Mouse (Mus musculus) liver, embryonic 15.5 days (tissue): ENCODE data around the gene Gria2. TPM values are rescaled to one million over a fixed set of nuclear protein-coding genes. Genes with fewer than 3 reads are reported as not detected.
A peak's percentile ranks its signal among the peaks of the same experiment; 100 is the strongest.

Source experiments
- ATAC-seq: fragments of 200-750 bp; cut with Nextera tagmentation; 2 replicates; pipeline ENCODE4 v1.8.0; 2017; ENCODE audit warnings: moderate number of reproducible peaks, mild to moderate bottlenecking, moderate library complexity; ENCODE audit not compliant: insufficient read depth
- H3K27ac ChIP-seq: fragments of 300-500 bp; sonication (generic); replicated peaks from 2 replicates; pipeline ENCODE4 v1.5.1; 2015; ENCODE audit warnings: mild to moderate bottlenecking, inconsistent platforms
- H3K27me3 ChIP-seq: fragments of 300-500 bp; sonication (generic); 2 replicates; pipeline ENCODE4 v1.6.1; 2015; ENCODE audit warnings: mild to moderate bottlenecking, inconsistent platforms
- H3K36me3 ChIP-seq: fragments of 300-500 bp; sonication (generic); replicated peaks from 2 replicates; pipeline ENCODE4 v1.6.1; 2015; ENCODE audit warnings: moderate library complexity, mild to moderate bottlenecking, inconsistent platforms
- H3K4me1 ChIP-seq: fragments of 300-500 bp; sonication (generic); replicated peaks from 2 replicates; pipeline ENCODE4 v1.6.1; 2015; ENCODE audit warnings: inconsistent platforms
- H3K4me2 ChIP-seq: fragments of 300-500 bp; sonication (generic); 2 replicates; pipeline ENCODE4 v1.6.1; 2015; ENCODE audit warnings: moderate library complexity, mild to moderate bottlenecking, inconsistent platforms
- H3K4me3 ChIP-seq: fragments of 300-500 bp; sonication (generic); replicated peaks from 2 replicates; pipeline ENCODE4 v1.5.1; 2015; ENCODE audit warnings: mild to moderate bottlenecking, inconsistent platforms
- H3K9ac ChIP-seq: fragments of 300-500 bp; sonication (generic); 2 replicates; pipeline ENCODE4 v1.6.1; 2015; ENCODE audit warnings: moderate library complexity, mild to moderate bottlenecking, inconsistent platforms
- H3K9me3 ChIP-seq: fragments of 300-500 bp; sonication (generic); replicated peaks from 2 replicates; pipeline ENCODE4 v1.6.1; 2016; ENCODE audit warnings: inconsistent platforms
- WGBS: fragments of 180-500 bp; shearing (Covaris S2); methylation state at CpG from one replicate; pipeline ENCODE4 v1.1.7; 2015; ENCODE audit warnings: mixed read lengths; ENCODE audit not compliant: insufficient replicate concordance; 5-methylcytosine and 5-hydroxymethylcytosine counted together
- polyA plus RNA-seq: library from polyadenylated mRNA; unstranded; fragments of >200 nt; fragmentation: Nextera tagmentation; extraction: Ambion mirVana; gene quantifications from 2 replicates; pipeline ENCODE4 v1.2.1, GENCODE M21; 2015

Gene Gria2
- polyA plus RNA-seq, 1 experiment from 2014 or later = 0.20 TPM

DNA sequence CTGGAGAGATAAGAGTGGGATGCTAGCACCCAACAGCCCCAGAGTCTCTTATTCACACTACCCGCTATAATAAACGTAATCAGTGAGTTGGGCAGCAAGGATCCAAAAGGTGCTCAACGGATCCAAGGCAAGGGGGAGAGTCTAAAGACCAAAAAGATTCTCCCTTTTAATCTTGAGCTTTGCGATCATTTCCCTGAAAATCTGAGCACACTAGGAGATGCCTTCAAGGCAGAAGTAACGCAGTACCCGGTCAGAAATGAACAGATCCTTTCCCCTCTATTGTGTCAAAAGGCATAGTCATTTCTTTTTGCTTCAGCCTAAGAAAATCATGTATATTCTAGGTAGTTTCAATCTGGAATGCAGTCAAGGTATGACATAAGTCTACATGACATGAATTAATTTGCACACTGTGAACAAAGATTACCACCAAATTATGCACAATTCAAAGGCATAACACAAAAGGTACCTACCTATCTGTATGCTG, 766 bp downstream of the Gria2 start:
- no peak for ATAC-seq
- 21% methylated on average over 6 of the region's 6 CpGs for WGBS
- H3K4me2 ChIP-seq = no peak overlapping the region

DNA sequence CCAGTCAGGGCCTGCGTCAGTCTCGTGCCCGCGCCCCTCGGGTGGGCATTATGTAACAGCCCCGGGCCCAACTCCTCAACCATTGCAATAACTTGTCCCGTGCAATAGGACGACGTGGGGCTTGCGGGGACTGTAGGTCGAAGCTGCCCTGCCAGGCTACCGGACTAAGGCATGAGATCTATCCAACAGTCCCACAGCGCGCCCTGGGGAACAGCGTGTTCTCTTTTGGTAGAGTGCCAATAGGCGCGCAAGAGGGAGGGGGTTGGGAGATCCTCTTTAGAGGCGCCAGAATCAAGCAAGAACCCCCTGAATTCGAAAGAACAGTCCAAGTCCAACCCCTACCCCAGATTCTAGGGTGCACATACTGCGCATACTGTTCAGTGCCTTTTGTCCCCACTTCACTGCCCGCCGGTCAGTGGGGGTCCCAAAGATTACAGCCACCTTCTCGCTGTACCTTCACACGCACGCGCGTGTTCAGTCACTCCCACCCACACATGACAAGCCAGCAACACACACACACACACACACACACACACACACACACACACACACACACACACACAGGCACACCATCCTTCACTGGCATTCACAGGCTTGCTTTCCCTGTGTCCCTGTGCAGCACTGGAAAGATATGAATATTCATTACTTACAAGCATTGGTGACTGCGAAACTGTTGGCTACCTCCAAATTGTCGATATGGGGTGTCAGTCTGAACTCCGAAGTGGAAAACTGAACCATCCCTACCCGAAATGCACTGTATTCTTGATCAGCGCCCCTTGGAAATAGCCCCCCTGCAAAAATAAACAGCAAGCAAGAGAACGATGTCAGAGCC, 1.4 kb downstream of the Gria2 start:
- no peaks in the 10 kb centered on the region for H3K9me3 ChIP-seq
- H3K27ac ChIP-seq = no peak overlapping the region
- H3K9ac ChIP-seq = no peak overlapping the region
- H3K4me1 ChIP-seq = no peaks in the 10 kb centered on the region
- H3K4me3 ChIP-seq = no peak overlapping the region
- H3K27me3 ChIP-seq = peaks cover 29% of the 10 kb centered on the region
- ATAC-seq = no peak
- peak overlapping the region; percentile 7; the same call in 1 of the 2 replicates for H3K4me2 ChIP-seq
- no peaks in the 10 kb centered on the region for H3K36me3 ChIP-seq
- WGBS = 10% methylated on average over 33 of the region's 33 CpGs

More for the DNA sequence above, 766 bp downstream of the Gria2 start:
- no peaks in the 10 kb centered on the region for H3K9me3 ChIP-seq
- peaks cover 29% of the 10 kb centered on the region for H3K27me3 ChIP-seq
- no peak overlapping the region for H3K4me3 ChIP-seq
- H3K4me1 ChIP-seq = no peaks in the 10 kb centered on the region
- H3K36me3 ChIP-seq = no peaks in the 10 kb centered on the region
- no peak overlapping the region for H3K27ac ChIP-seq
- H3K9ac ChIP-seq = no peak overlapping the region

DNA sequence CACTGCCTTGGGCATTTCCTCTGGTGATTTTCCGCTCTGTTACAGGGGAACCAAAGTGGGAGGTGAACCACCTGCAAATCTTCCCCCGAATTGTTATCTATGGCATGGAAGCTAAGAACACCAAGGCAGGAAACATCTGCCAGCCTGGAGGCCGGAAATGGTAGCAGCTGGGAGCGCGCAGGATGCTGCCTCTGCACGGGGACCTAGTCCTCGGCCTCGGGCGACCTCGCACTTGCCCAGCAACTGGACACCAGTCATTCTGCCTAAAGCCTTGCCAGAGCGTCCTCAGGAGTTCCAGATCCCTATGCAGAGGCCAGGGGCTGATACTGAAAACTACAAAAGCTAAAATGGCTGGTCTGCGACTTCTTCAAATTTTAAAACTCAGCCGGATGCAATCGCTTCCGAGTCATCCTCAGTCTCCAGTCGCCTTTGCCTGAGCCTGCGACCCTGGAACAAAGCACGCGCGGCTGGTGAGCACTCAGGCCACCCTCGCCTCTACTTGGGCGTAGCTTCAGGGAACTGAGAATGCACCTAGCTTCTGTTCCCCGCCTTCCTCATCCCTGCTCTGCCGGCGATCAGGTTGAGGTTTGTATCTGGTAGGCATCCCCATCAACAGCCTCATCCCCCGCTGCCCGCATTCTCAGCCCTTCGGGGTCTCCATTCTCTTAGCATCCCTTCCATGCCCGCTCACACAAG, 2.2 kb downstream of the Gria2 start:
- H3K4me3 ChIP-seq = no peak overlapping the region
- ATAC-seq = no peak

DNA sequence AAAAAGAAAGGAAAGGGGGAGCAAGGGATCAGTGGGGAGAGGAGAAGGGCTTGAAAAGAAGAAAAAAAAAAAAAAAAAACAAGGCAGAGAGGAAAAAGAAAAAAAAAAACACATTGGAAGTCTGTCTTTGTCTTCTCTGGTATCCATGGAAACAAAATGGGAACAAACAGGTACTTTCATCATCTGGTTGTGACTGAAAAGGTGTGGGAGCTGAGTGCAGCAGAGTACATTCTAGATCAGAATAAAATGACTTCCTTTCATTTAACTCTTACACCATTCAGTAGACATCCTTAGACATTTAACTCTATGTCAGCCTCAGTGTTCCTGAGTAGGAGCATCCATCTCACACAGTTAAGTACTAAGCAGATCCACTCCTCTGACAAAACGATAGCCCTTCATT, 4.7 kb downstream of the Gria2 start:
- Histone ChIP-seq H3K4me1 (no peaks in the 10 kb centered on the region), H3K9me3 (no peaks in the 10 kb centered on the region), H3K27me3 (peaks cover 28% of the 10 kb centered on the region), H3K9ac (no peak overlapping the region), H3K36me3 (no peaks in the 10 kb centered on the region), H3K4me2 (no peak overlapping the region), H3K4me3 (no peak overlapping the region), H3K27ac (no peak overlapping the region)
- WGBS = 57% methylated on average over 1 of the region's 1 CpGs
- ATAC-seq = no peak

More for the DNA sequence above, 2.2 kb downstream of the Gria2 start:
- no peaks in the 10 kb centered on the region for H3K36me3 ChIP-seq
- WGBS = 3% methylated on average over 29 of the region's 29 CpGs
- no peak overlapping the region for H3K27ac ChIP-seq
- H3K4me1 ChIP-seq = no peaks in the 10 kb centered on the region
- peak overlapping the region; percentile 7 for H3K4me2 ChIP-seq
- no peaks in the 10 kb centered on the region for H3K9me3 ChIP-seq
- H3K9ac ChIP-seq = no peak overlapping the region
- peaks cover 29% of the 10 kb centered on the region for H3K27me3 ChIP-seq

DNA sequence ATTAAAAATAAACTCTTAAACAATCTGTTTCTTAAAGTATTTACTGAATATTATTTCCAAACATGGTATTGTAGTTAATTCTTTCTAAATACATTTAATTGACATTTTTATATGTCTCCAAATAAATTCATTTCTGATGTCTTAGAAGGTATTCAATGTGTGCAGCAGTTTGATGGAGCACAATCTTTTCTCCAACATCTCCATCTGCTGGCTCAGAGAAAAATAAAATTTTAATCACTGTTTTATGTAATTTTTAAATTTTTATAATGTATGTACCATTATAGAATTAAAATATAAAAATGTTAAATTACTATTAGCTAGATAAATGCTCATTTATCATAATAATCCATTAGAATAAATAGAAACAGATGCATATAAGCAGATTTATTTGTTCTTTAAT, 5.9 kb downstream of the Gria2 start:
- H3K27me3 ChIP-seq = peaks cover 17% of the 10 kb centered on the region
- no peak overlapping the region for H3K4me2 ChIP-seq
- ATAC-seq = no peak
- no peak overlapping the region for H3K4me3 ChIP-seq
- no peak overlapping the region for H3K9ac ChIP-seq
- H3K36me3 ChIP-seq = no peaks in the 10 kb centered on the region
- no peaks in the 10 kb centered on the region for H3K4me1 ChIP-seq
- no peaks in the 10 kb centered on the region for H3K9me3 ChIP-seq
- H3K27ac ChIP-seq = no peak overlapping the region

DNA sequence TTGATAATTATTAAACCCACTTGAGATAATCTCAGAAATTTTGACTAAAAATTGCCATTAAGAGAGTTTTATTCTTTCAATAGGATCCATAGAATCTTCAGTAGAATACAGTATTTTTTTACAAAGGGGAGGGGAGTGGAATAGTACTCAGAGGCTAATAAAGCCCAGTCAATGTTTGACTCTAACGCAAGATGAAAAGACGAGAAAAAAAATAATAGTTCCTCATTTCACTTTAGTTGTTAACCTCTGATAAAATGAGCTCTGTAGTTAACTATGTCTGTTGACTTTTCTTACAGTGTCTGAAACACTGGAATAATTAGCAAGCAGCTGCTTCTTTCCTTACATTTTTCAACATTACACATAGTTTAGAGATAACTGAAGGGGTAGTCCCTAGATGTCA, 7.4 kb downstream of the Gria2 start:
- Histone ChIP-seq H3K9ac (no peak overlapping the region), H3K4me1 (no peaks in the 10 kb centered on the region), H3K27me3 (peaks cover 2% of the 10 kb centered on the region), H3K9me3 (no peaks in the 10 kb centered on the region), H3K27ac (no peak overlapping the region), H3K36me3 (no peaks in the 10 kb centered on the region), H3K4me2 (no peak overlapping the region), H3K4me3 (no peak overlapping the region)
- 52% methylated on average over 2 of the region's 2 CpGs for WGBS
- no peak for ATAC-seq

DNA sequence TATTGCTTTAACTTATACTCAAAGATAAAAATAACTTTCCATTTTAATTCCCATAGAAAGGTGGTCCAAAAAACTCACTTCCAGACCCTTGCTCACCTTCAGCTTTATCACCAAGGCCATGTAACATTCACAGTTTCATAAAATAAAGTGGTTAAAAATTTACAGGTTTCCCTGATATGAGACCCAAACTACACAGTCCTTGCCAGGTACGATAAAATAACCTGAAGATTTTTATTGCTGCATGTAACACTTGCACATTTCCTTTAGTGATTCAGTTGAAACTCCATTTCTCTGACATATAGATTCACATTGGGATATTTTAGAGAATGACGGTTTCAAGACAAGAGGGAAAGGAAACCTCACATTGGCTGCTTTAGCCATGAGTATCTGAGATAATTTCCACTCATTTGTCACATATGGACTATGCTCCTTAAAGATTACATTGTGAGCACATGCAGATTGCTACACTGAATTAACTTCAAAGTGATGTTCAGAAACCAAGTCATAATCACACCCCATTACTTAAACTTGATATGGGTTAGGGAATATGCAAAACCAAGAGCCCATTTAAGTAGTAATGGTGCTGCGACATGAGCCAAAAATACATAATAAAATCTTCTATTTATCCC, 15.4 kb downstream of the Gria2 start:
- Histone ChIP-seq H3K27ac (no peak overlapping the region), H3K4me3 (no peak overlapping the region), H3K9me3 (no peaks in the 10 kb centered on the region), H3K4me2 (no peak overlapping the region), H3K4me1 (no peaks in the 10 kb centered on the region), H3K27me3 (no peaks in the 10 kb centered on the region), H3K9ac (no peak overlapping the region), H3K36me3 (no peaks in the 10 kb centered on the region)
- no peak for ATAC-seq
- 59% methylated on average over 3 of the region's 3 CpGs for WGBS

DNA sequence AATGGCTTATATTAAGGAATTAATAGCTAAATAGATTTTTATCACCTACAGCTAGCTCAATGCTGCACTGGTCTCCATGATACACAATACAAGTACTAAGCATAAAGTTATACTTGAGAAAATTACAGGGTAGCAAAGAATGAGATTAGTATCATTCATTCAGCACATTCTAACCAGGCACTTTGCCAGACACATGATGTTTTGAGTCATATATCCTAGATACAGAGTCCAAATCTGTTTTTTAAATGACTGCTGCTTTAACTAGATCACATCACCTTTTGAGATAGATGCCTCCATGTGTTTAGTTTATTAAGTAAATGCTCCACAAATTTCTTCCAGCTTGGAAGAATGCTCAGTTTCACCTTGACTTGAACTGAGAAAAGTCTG, 21.5 kb downstream of the Gria2 start:
- Histone ChIP-seq H3K4me1 (no peaks in the 10 kb centered on the region), H3K36me3 (no peaks in the 10 kb centered on the region), H3K27ac (no peak overlapping the region), H3K4me2 (no peak overlapping the region), H3K9me3 (no peaks in the 10 kb centered on the region), H3K4me3 (no peak overlapping the region), H3K27me3 (no peaks in the 10 kb centered on the region), H3K9ac (no peak overlapping the region)
- no peak for ATAC-seq

DNA sequence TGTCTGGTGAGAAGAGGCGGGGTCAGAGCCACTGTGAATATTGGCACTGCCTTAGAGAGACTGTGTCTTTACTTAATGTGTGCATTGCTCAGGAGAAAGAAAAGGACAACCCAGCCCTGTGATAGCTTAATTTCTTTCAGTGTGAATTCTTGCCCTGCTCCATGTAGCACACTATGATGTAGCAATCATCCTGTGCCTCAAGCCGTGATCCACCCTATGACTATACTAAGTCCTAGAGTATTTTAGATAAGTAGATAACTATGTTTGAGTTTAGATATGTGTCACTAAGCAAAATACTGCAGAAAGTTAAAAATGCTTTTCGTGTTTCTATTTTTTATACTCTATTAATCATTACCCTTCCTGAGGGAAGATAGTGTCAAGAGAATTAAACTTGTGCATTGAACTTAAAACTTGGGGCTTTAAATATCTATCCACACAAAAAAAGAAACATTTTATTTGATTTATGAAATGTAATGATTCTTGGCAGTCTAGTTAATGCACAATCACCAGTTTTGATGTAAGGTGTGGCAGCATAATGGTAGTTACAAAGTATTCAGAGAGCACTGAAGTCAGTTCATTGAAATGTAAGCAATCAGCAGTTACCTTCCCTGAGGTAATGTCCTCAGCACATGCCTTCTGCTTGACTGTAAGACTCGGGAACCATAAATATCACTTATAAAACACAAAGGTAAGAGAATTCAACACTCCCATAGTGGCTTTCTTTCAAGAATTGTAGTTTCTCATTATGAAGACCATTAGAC, 22.1 kb downstream of the Gria2 start:
- no peaks in the 10 kb centered on the region for H3K27me3 ChIP-seq
- H3K9ac ChIP-seq = no peak overlapping the region
- no peak overlapping the region for H3K4me2 ChIP-seq
- H3K27ac ChIP-seq = no peak overlapping the region
- ATAC-seq = no peak
- H3K9me3 ChIP-seq = no peaks in the 10 kb centered on the region
- 54% methylated on average over 4 of the region's 4 CpGs for WGBS
- no peak overlapping the region for H3K4me3 ChIP-seq
- H3K4me1 ChIP-seq = no peaks in the 10 kb centered on the region
- H3K36me3 ChIP-seq = no peaks in the 10 kb centered on the region

DNA sequence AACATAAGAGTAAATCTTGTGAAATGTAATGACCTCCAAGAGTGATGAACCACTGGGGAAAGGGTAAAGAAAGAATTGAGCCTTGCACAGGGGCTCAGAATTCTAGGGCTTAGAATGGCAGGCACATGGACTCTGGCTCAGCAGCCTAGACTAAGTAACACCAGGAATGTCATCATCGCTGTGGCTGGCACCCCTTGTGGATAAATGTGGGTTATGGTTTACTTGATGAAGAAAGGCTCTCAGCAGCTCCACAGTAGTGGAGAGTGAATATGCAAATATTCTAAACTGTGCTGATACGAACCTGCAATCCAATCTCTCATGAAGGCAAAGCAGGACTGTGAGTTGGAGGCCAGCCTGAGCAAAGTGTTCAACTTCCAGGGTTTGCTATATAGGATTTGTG, 26.0 kb downstream of the Gria2 start:
- H3K9ac ChIP-seq = no peak overlapping the region
- WGBS = 60% methylated on average over 2 of the region's 2 CpGs
- H3K4me1 ChIP-seq = no peaks in the 10 kb centered on the region
- no peak overlapping the region for H3K4me2 ChIP-seq
- no peak for ATAC-seq
- no peaks in the 10 kb centered on the region for H3K27me3 ChIP-seq
- no peaks in the 10 kb centered on the region for H3K9me3 ChIP-seq
- no peaks in the 10 kb centered on the region for H3K36me3 ChIP-seq
- H3K4me3 ChIP-seq = no peak overlapping the region
- no peak overlapping the region for H3K27ac ChIP-seq

DNA sequence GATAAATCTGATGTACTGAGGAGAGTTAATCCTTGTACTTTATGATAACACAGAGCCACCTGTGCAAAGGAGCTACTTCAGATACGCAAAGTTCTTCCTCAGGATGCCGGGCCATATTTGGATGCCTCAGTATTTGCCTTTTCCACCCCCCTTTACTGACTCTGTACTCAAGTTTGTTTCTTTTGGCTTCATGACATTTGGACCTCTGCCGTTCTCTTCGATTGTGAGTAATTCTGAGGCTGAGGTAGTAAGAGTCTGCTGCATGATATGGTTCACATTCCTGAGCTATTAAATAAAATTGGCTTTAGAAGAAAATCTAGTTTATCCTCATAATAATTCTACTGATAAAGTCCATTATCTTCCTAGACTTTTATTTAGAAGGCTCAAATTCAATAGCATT, 26.7 kb downstream of the Gria2 start:
- Histone ChIP-seq H3K27ac (no peak overlapping the region), H3K4me2 (no peak overlapping the region), H3K4me1 (no peaks in the 10 kb centered on the region), H3K36me3 (no peaks in the 10 kb centered on the region), H3K4me3 (no peak overlapping the region), H3K9ac (no peak overlapping the region), H3K9me3 (no peaks in the 10 kb centered on the region), H3K27me3 (no peaks in the 10 kb centered on the region)
- ATAC-seq = no peak
- 79% methylated on average over 4 of the region's 4 CpGs for WGBS
